Mouse (Mus musculus) bone marrow macrophage, adult 2 months (primary cell): ENCODE measurements around the gene Nbea.

Experiments used
- CTCF ChIP-seq: IDR thresholded peaks from 2 replicates; pipeline ENCODE4 v1.5.1; 2012; ENCODE audit warnings: low read depth, mild to moderate bottlenecking, low read length, moderate library complexity
- POLR2A ChIP-seq: IDR thresholded peaks from 2 replicates; pipeline ENCODE4 v1.6.1; 2012; ENCODE audit warnings: mild to moderate bottlenecking, low read depth, low read length, borderline replicate concordance

- TF ChIP-seq CTCF (no peak), POLR2A (no peak)
Measured at GRCm38 (mm10) chr3:55780120-55781070, 403.1 kb downstream of the Nbea start.
